Mouse (Mus musculus) hindbrain, embryonic 10.5 days (tissue): ENCODE data around the gene Crip2. TPM values are rescaled to one million over a fixed set of nuclear protein-coding genes. Genes with fewer than 3 reads are reported as not detected.
A peak's percentile ranks its signal among the peaks of the same experiment; 100 is the strongest.

ENCODE experiments used
- DNase-seq: peaks from one replicate; pipeline ENCODE4 v3.0.0-alpha.2; 2017; ENCODE audit warnings: low spot score
- H3K27ac ChIP-seq: fragments of 300-500 bp; sonication (generic); 2 replicates; pipeline ENCODE4 v1.5.1; 2016; ENCODE audit warnings: mild to moderate bottlenecking, moderate library complexity
- H3K27me3 ChIP-seq: fragments of 300-500 bp; sonication (generic); 2 replicates; pipeline ENCODE4 v1.6.1; 2016; ENCODE audit warnings: mild to moderate bottlenecking; ENCODE audit not compliant: poor library complexity, insufficient read depth, severe bottlenecking
- H3K36me3 ChIP-seq: fragments of 300-500 bp; sonication (generic); 2 replicates; pipeline ENCODE4 v1.6.1; 2016; ENCODE audit warnings: mild to moderate bottlenecking, moderate library complexity
- H3K4me1 ChIP-seq: fragments of 300-500 bp; sonication (generic); replicated peaks from 2 replicates; pipeline ENCODE4 v1.6.1; 2016; ENCODE audit warnings: mild to moderate bottlenecking
- H3K4me3 ChIP-seq: fragments of 300-500 bp; sonication (generic); 2 replicates; pipeline ENCODE4 v1.5.1; 2016; ENCODE audit warnings: mild to moderate bottlenecking, moderate library complexity
- H3K9me3 ChIP-seq: fragments of 300-500 bp; sonication (generic); 2 replicates; pipeline ENCODE4 v1.6.1; 2016; ENCODE audit warnings: mild to moderate bottlenecking, moderate library complexity
- WGBS: fragments of 180-500 bp; shearing (Covaris S2); methylation state at CpG from one replicate; pipeline ENCODE4 v1.1.7; 2016; 5-methylcytosine and 5-hydroxymethylcytosine counted together
- polyA plus RNA-seq: library from polyadenylated mRNA; unstranded; fragments of >200 nt; fragmentation: Nextera tagmentation; extraction: Ambion mirVana; gene quantifications from 2 replicates; pipeline ENCODE4 v1.2.1, GENCODE M21; 2016

The Crip2 gene
- polyA plus RNA-seq, 1 experiment from 2014 or later, result 260 TPM

DNA sequence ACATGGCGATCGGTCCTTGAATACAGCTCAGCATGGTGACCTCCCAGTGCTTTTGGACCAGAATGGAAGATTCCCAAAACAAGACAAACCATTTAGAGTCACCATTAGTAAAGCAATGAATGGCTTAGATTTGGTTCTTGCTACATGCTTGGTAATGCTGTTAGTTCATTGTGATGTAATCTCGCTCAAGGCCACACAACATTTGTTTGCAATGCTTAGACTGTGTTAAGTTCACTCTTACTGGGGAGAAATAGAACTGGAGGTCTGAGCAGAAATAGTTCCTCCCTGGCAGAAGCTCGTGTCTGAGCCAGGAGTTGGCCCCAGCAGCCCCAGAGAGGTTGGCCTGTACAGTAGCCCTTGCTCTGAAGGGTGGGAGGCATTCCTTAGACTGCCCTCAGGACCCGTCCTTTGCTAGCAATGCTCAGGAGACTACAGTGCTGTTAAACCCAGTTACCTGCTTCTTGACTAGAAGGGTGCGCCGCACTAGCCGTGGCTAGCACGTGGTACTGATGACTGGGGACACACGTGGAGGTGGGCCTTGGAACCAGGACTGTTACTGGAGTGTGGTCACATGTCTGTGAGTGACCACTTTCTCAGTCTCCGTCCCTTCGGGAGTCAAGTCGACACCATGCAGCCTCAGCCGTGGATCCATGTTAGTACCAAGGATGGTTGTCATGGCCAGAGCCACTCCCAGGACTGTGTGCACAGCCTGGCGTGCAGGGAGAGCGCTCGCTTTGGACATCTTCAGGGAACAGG is 31.3 kb upstream of the Crip2 start:
- Histone ChIP-seq H3K36me3 (peaks cover 70% of the 10 kb centered on the region), H3K4me3 (no peak overlapping the region), H3K4me1 (peaks cover 13% of the 10 kb centered on the region), H3K9me3 (peaks cover 6% of the 10 kb centered on the region), H3K27ac (no peak overlapping the region), H3K27me3 (no peaks in the 10 kb centered on the region)
- DNase-seq, result no peak
- 88% methylated on average over 17 of the region's 17 CpGs for WGBS

DNA sequence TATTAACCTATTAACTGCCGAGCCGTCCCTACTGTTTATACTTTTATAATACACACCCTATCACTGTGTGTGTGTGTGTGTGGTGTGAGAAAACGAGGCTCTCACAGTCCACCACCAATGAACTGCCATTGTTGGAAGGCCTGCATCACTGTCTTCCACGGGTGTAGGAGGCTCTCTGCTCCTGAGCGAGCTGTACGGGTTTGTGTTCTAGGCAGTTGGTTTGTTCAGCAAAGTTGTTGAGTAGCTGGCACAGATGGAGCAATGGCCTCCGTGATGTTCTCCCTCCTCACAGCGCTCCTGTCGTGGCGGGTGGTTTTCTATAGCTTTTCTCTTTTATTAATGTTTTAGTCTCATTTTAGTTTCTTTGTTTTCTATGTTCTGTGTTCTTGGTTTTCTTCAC is 30.2 kb upstream of the Crip2 start:
- Histone ChIP-seq H3K9me3 (peaks cover 6% of the 10 kb centered on the region), H3K27me3 (no peaks in the 10 kb centered on the region), H3K4me3 (no peak overlapping the region), H3K36me3 (peaks cover 70% of the 10 kb centered on the region), H3K4me1 (peaks cover 8% of the 10 kb centered on the region), H3K27ac (no peak overlapping the region)
- WGBS, result 91% methylated on average over 10 of the region's 10 CpGs
- DNase-seq, result no peak

DNA sequence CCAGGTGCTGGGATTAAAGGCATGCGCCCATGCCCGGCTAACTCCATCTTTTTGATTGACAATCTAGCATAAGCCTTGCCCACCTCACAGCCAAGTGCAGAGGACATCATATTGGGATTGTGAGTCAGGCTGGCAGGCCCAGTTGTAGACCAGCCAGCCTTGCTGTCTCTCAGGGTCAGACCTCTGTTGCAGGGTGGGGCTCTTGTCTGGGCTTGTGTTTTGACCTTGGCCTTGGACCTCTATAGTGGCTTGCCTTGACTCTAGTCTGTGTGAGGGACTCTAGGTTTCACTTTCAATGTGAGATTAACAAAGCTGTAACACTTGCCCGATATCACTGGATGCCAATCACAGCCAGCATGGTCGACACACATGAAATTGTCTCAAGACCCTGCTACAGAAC is 25.9 kb upstream of the Crip2 start:
- H3K4me1 ChIP-seq, result peaks cover under 1% of the 10 kb centered on the region; the same call in 1 of the 2 replicates
- H3K36me3 ChIP-seq, result peaks cover 79% of the 10 kb centered on the region
- no peaks in the 10 kb centered on the region for H3K9me3 ChIP-seq
- no peak for DNase-seq
- H3K27me3 ChIP-seq, result no peaks in the 10 kb centered on the region
- WGBS, result 94% methylated on average over 4 of the region's 4 CpGs
- H3K4me3 ChIP-seq, result no peak overlapping the region
- no peak overlapping the region for H3K27ac ChIP-seq

DNA sequence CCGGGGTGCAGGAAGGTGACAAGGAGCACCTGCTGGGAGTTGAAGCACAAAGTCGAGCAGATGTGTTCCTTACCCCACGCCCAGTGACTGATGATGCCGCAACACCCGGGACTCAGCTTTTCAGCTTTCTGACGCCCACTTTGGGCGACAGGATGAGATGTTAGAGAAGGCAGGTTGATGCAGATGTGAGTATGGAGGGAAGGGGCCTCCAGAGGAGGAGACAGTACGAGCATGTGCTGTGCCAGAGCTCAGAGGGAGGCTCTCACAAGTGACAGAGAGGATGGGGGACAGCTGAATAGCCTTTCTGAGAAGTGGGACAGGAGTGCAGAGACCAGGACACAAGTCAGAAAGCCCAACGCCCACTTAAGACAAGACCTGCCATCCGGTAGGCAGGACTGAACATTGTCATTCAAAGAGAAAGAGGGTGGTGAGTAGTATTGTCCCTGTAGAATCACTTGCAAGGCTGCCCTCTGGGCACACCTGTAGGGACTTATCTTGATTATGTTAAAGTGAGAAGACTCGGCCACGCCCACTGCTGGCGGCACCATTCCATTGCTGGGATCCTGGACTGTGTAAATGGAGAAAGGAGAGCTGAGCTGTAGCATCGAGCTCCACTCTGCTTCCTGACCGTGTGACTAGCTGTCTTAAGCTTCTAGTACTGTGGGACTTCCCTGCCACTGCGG is 25.0 kb upstream of the Crip2 start:
- DNase-seq, result no peak
- H3K27me3 ChIP-seq, result no peaks in the 10 kb centered on the region
- no peak overlapping the region for H3K27ac ChIP-seq
- H3K4me3 ChIP-seq, result no peak overlapping the region
- H3K36me3 ChIP-seq, result peaks cover 86% of the 10 kb centered on the region
- WGBS, result 86% methylated on average over 16 of the region's 16 CpGs
- H3K9me3 ChIP-seq, result no peaks in the 10 kb centered on the region
- no peaks in the 10 kb centered on the region; the same call in 1 of the 2 replicates for H3K4me1 ChIP-seq

DNA sequence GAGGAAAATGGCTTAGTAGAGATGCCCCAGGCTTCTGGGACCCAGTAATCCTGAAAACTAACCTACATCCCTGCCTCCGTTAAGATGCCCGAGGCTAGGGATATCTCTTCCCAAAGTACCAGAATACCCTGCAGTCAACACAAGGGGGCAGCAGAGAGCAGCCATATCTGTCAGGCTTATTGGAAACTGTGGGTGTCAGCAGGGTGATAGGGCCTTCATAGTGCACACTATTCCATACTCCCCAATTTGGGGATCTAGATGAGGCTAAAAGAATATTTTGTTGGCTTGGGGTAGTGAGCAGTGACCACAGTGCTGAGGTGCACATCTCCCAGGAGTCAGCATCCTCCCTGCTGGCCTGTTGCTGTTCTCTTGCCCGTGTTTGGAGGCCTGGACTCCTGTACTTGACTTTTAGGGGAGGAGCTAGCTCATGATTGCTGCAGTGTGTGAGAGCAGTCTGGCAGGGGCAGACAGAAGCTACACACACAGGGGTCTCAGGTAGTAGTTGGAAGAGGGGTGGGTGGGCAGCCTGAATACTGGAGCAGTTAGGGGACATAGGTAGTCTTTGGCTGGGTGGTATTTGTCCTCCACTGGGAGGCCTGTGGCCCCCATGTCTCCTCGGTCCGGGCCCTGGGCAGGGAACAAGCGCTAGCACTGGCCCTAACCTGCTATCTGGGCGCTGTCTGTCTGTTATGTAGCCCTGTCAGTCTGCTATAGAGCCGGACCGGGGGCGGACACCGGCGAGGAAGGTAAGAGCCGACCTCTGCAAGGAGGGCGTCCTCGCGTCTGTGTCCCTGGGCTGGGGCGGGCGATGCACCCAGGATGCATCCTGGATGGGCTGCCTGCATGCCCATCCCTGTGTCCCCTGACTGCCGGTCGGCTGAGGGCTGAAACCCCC is 20.3 kb upstream of the Crip2 start:
- DNase-seq, result peak; percentile 77
- WGBS, result 88% methylated on average over 20 of the region's 20 CpGs
- Histone ChIP-seq H3K27me3 (no peaks in the 10 kb centered on the region), H3K9me3 (no peaks in the 10 kb centered on the region), H3K27ac (no peak overlapping the region), H3K36me3 (peaks cover 98% of the 10 kb centered on the region), H3K4me3 (no peak overlapping the region), H3K4me1 (no peaks in the 10 kb centered on the region; the same call in 1 of the 2 replicates)

DNA sequence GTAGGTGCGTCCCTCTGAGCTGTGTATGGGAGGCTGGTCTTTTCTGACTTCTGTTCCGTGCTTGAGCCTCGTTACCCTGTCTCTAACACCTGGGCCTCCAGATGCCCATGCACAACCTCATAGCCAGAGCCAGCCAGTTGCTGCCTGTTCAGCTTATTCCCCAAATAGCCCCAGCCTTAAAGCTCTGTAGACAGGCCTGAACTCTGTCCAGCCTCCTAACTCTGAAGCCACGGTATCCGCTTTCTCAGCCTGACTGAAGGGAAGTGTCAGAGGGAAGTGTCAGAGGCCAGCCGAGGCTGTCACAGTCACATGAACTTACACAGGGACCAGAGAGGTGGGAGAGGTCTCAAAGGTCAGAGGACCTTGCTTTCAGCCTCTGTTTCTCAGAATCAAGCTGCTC is 15.3 kb upstream of the Crip2 start:
- Histone ChIP-seq H3K4me3 (no peak overlapping the region), H3K4me1 (no peaks in the 10 kb centered on the region), H3K9me3 (no peaks in the 10 kb centered on the region), H3K36me3 (peaks cover 100% of the 10 kb centered on the region), H3K27ac (no peak overlapping the region), H3K27me3 (no peaks in the 10 kb centered on the region)
- no peak for DNase-seq
- WGBS, result 88% methylated on average over 6 of the region's 6 CpGs

DNA sequence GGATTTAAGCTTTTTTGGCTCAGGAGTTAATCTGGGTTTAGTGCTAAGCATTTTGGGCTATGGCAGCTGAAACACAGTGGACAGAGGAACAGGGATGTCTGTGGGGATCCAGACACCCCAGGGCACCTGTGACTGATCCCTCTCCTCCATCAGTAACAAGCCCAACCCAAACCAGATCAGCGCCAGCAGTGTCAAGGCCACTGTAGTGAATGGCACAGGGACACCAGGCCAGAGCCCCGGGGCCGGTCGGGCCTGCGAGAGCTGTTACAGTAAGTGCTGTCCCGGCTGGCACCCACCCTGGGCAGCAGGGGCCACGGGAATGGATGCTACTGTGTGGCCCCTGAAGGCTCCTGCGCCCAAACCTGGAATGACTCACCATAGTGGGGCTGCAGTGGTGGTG is 9.3 kb upstream of the Crip2 start:
- H3K4me1 ChIP-seq, result no peaks in the 10 kb centered on the region
- H3K27me3 ChIP-seq, result no peaks in the 10 kb centered on the region
- DNase-seq, result no peak
- no peak overlapping the region for H3K27ac ChIP-seq
- peaks cover 100% of the 10 kb centered on the region for H3K36me3 ChIP-seq
- H3K9me3 ChIP-seq, result no peaks in the 10 kb centered on the region
- H3K4me3 ChIP-seq, result no peak overlapping the region
- 95% methylated on average over 8 of the region's 8 CpGs for WGBS

DNA sequence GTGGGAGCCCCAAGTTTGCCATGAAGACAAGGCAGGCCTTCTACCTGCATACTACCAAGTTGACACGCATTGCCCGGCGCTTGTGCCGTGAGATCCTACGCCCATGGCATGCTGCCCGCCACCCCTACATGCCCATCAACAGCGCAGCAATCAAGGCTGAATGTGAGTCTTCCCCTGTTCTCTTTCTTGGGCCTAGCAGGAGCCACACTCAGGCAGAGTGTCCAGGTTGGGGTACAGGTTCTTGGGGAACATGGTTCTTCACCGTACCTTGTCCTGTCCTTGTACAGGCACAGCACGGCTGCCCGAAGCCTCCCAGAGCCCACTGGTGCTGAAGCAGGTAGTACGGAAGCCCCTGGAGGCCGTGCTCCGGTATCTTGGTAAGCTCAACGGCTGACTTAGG is 8.4 kb upstream of the Crip2 start:
- DNase-seq, result no peak
- no peaks in the 10 kb centered on the region for H3K9me3 ChIP-seq
- H3K4me3 ChIP-seq, result no peak overlapping the region
- no peaks in the 10 kb centered on the region for H3K4me1 ChIP-seq
- 97% methylated on average over 14 of the region's 14 CpGs for WGBS
- H3K27me3 ChIP-seq, result no peaks in the 10 kb centered on the region
- H3K27ac ChIP-seq, result no peak overlapping the region
- peaks cover 100% of the 10 kb centered on the region for H3K36me3 ChIP-seq

DNA sequence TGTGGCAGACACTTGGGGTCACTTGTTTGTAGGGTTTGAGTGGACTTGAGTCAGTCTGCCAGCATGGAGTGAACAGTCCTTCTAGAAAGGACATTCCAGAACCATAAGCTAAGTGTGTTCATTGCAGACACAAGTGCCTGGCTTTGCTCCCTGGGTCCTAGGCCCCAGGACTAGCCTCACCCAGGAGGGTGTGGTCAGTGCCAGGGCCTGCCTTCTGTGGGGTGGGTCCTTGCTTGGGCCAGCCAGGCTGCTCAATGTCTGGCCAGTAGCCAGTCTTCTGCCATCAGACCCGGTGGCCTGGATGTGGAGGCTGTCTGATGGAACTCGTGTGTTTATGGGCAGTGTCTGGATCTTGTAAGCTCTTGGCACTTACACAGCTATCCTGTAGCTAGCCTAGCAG is 7.5 kb upstream of the Crip2 start:
- 91% methylated on average over 2 of the region's 2 CpGs for whole genome bisulfite sequencing

DNA sequence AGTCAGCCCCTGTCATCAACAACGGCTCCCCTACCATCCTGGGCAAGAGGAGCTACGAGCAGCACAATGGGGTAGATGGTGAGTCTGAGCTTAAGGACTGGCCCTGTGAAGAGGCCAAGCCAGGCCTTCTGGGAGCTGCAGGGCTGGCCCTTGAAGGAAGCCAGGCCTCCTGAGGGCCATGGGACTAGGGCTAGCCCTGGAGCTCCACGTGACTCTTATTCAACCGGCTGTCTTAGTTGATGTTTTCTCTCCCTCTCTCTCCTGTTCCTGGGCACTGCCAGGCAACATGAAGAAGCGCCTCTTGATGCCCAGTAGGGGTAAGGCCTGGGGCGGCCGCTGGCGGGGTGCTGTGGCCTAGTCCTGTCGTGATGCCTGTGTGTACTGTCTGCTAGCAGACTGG is 6.8 kb upstream of the Crip2 start:
- H3K9me3 ChIP-seq, result no peaks in the 10 kb centered on the region
- H3K36me3 ChIP-seq, result peaks cover 100% of the 10 kb centered on the region
- peaks cover 9% of the 10 kb centered on the region for H3K4me1 ChIP-seq
- no peaks in the 10 kb centered on the region for H3K27me3 ChIP-seq
- DNase-seq, result no peak
- no peak overlapping the region for H3K27ac ChIP-seq
- 93% methylated on average over 9 of the region's 9 CpGs for WGBS
- no peak overlapping the region for H3K4me3 ChIP-seq

More for the DNA sequence above, 7.5 kb upstream of the Crip2 start:
- Histone ChIP-seq H3K36me3 (peaks cover 100% of the 10 kb centered on the region), H3K27me3 (no peaks in the 10 kb centered on the region), H3K4me1 (peaks cover 2% of the 10 kb centered on the region), H3K9me3 (no peaks in the 10 kb centered on the region), H3K27ac (no peak overlapping the region), H3K4me3 (no peak overlapping the region)
- DNase-seq, result no peak

DNA sequence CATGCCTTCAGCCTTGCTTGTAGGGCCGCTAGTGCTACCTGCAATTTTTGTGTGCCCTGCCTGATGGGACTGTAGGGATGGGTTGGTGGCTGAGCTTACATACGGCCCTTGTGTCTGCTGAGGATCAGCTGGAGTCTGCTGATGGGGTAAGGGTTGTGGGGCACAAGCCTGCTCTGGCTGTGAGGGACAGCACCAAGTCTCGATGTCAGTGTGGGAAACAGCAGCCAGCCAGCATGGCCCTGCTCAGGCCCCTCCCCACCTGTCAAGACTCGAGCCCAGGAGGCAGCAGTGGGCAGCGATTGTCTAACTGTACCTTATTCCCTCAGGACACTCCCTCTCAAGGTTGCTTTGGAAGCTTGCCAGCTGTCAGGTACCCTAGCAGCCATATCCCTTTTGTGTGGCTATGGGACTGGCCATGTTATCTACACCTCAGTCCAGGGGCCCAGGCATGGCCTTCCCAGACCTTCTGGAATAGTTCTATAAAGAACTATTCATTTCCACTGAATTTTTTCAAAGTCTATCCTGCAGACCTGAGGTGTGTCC is 6.1 kb upstream of the Crip2 start:
- Histone ChIP-seq H3K27me3 (no peaks in the 10 kb centered on the region), H3K9me3 (no peaks in the 10 kb centered on the region), H3K27ac (no peak overlapping the region), H3K4me1 (peaks cover 16% of the 10 kb centered on the region), H3K36me3 (peaks cover 100% of the 10 kb centered on the region), H3K4me3 (no peak overlapping the region)
- 86% methylated on average over 5 of the region's 5 CpGs for WGBS
- no peak for DNase-seq

DNA sequence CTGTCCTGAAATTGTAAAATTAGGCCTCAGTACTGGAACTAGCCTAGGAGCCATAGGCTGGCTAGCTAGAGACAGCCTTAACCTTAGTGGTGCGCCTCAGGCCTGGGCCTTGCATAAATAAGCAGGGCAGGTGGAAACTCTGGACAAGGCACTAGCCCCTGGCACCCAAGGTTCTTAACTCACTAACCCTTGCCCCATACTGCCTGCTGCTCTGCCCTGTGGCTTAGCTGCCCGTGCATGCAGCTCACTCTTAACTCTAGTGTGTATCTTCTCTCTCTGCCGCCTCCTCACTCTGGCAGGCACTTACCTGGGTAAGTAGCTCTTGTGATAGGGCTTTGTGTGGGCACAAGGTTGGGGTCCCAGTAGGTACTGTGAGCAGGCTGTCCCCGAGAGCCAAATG is 5.5 kb upstream of the Crip2 start:
- DNase-seq, result no peak
- Histone ChIP-seq H3K27me3 (no peaks in the 10 kb centered on the region), H3K27ac (no peak overlapping the region), H3K9me3 (no peaks in the 10 kb centered on the region), H3K4me1 (peaks cover 22% of the 10 kb centered on the region), H3K4me3 (no peak overlapping the region), H3K36me3 (peaks cover 97% of the 10 kb centered on the region)
- 95% methylated on average over 4 of the region's 4 CpGs for WGBS
